Comparison of ENCODE assay signal across 14 mouse cellular contexts in the genomic region with DNA sequence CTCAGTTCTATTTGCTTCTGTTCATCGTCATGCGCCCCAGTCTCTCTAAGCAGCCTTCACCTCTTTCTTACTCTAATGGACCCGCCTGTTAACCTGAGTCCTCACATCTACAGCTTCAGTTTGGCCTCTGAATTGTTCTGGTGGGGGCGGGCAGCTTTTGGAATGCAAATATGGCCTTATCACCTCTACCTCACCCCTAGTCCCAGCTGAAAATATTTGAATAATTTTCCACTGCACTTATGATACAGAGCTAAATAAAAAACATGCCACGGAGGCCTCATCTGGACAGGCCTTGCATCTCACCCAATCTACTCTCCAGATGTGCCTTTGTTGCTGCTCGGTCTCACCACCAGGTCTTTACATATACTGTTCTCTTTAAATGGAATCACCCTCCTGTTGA.
"Had no signal": no experiment of that assay in that cellular context is flagged by ENCODE, and none has a peak within 500 bp of the region (broad histone marks: within the 10 kb centered on the region; RNA-seq: fewer than 3 reads in every experiment).

No protein-coding gene starts in this region.

- H3K27me3 ChIP-seq: kidney, embryonic 15.5 days; limb, embryonic 15.5 days; liver, embryonic 12.5 days; neural tube, embryonic 13.5 days had no signal

- H3K9ac ChIP-seq: kidney, embryonic 15.5 days; limb, embryonic 15.5 days; liver, embryonic 12.5 days; neural tube, embryonic 13.5 days had no signal

- H3K4me3 ChIP-seq: kidney, embryonic 15.5 days; limb, embryonic 15.5 days; liver, embryonic 12.5 days; midbrain, embryonic 10.5 days; neural tube, embryonic 13.5 days had no signal

- ATAC-seq: liver, embryonic 12.5 days; midbrain, embryonic 16.5 days had no signal

- H3K36me3 ChIP-seq: kidney, embryonic 15.5 days; limb, embryonic 15.5 days; liver, embryonic 12.5 days; midbrain, embryonic 10.5 days; neural tube, embryonic 13.5 days had no signal

- DNase-seq: kidney, adult 2 months; kidney, postnatal 14 days; left cerebral cortex, postnatal 4 days; retina, postnatal 1 day; right cerebral cortex, postnatal 4 days; spleen, adult 18-20 months; thymus, adult 18-20 months; thymus, postnatal 14 days had no signal

- H3K4me1 ChIP-seq: kidney, embryonic 15.5 days; limb, embryonic 15.5 days; liver, embryonic 12.5 days; midbrain, embryonic 10.5 days; neural tube, embryonic 13.5 days had no signal

- H3K4me2 ChIP-seq: kidney, embryonic 15.5 days; limb, embryonic 15.5 days; liver, embryonic 12.5 days; neural tube, embryonic 13.5 days had no signal

- H3K27ac ChIP-seq: kidney, embryonic 15.5 days; limb, embryonic 15.5 days; liver, embryonic 12.5 days; midbrain, embryonic 10.5 days; neural tube, embryonic 13.5 days had no signal

- H3K9me3 ChIP-seq: kidney, embryonic 15.5 days; limb, embryonic 15.5 days; liver, embryonic 12.5 days; midbrain, embryonic 10.5 days; neural tube, embryonic 13.5 days had no signal
